Mouse (Mus musculus): ENCODE measurements around the gene Kirrel3. TPM values are rescaled to one million over a fixed set of nuclear protein-coding genes. Genes with fewer than 3 reads are reported as not detected.

Gene Kirrel3
- polyA plus RNA-seq, 1 experiment, result not detected

GRCm38 (mm10) chr9:34771401-34771800 lies 285.7 kb downstream of the Kirrel3 start:
- TF ChIP-seq FLI1 (IDR thresholded peaks at IDR 0.05; ENCODE audit: low read length), result no peak
- no peak for TF ChIP-seq GATA1 (IDR thresholded peaks at IDR 0.05; ENCODE audit: borderline replicate concordance, low read length)
- Histone ChIP-seq H3K36me3 (replicated peaks; ENCODE audit: low read length) (no peaks in the 10 kb centered on the region), H3K4me3 (replicated peaks) (no peak overlapping the region), H3K4me1 (no peaks in the 10 kb centered on the region), H3K9me3 (no peaks in the 10 kb centered on the region), H3K27me3 (replicated peaks) (no peaks in the 10 kb centered on the region)

- no peaks in the 10 kb centered on the region for H3K4me1 ChIP-seq
- no peak for TF ChIP-seq FLI1 (IDR thresholded peaks at IDR 0.05; ENCODE audit: low read length)
- TF ChIP-seq GATA1 (IDR thresholded peaks at IDR 0.05; ENCODE audit: borderline replicate concordance, low read length), result no peak
These were observed 286.3 kb downstream of the Kirrel3 start for GRCm38 (mm10) chr9:34772022-34772437.

GRCm38 (mm10) chr9:34781356-34781755 lies 295.7 kb downstream of the Kirrel3 start:
- no peaks in the 10 kb centered on the region for H3K27me3 ChIP-seq (replicated peaks)
- no peaks in the 10 kb centered on the region for H3K4me1 ChIP-seq
- H3K9me3 ChIP-seq, result no peaks in the 10 kb centered on the region
- no peak overlapping the region for H3K4me3 ChIP-seq (replicated peaks)
- no peak for TF ChIP-seq FLI1 (IDR thresholded peaks at IDR 0.05; ENCODE audit: low read length)
- TF ChIP-seq GATA1 (IDR thresholded peaks at IDR 0.05; ENCODE audit: borderline replicate concordance, low read length), result no peak
- H3K36me3 ChIP-seq (replicated peaks; ENCODE audit: low read length), result no peaks in the 10 kb centered on the region

More at GRCm38 (mm10) chr9:34772022-34772437, 286.3 kb downstream of the Kirrel3 start:
- no peaks in the 10 kb centered on the region for H3K36me3 ChIP-seq (replicated peaks; ENCODE audit: low read length)
- no peaks in the 10 kb centered on the region for H3K9me3 ChIP-seq
- no peaks in the 10 kb centered on the region for H3K27me3 ChIP-seq (replicated peaks)
- H3K4me3 ChIP-seq (replicated peaks), result no peak overlapping the region

GRCm38 (mm10) chr9:34787915-34788314 lies 302.2 kb downstream of the Kirrel3 start:
- Histone ChIP-seq H3K4me3 (replicated peaks) (no peak overlapping the region), H3K9me3 (no peaks in the 10 kb centered on the region), H3K36me3 (replicated peaks; ENCODE audit: low read length) (no peaks in the 10 kb centered on the region), H3K4me1 (no peaks in the 10 kb centered on the region), H3K27me3 (replicated peaks) (no peaks in the 10 kb centered on the region)
- TF ChIP-seq GATA1 (IDR thresholded peaks at IDR 0.05; ENCODE audit: borderline replicate concordance, low read length) (no peak), FLI1 (IDR thresholded peaks at IDR 0.05; ENCODE audit: low read length) (no peak)

- no peak for TF ChIP-seq FLI1 (IDR thresholded peaks at IDR 0.05; ENCODE audit: low read length)
- Histone ChIP-seq H3K27me3 (replicated peaks) (no peaks in the 10 kb centered on the region), H3K4me3 (replicated peaks) (no peak overlapping the region), H3K36me3 (replicated peaks; ENCODE audit: low read length) (no peaks in the 10 kb centered on the region), H3K9me3 (no peaks in the 10 kb centered on the region), H3K4me1 (no peaks in the 10 kb centered on the region)
These were observed 309.5 kb downstream of the Kirrel3 start for GRCm38 (mm10) chr9:34795226-34795625.

GRCm38 (mm10) chr9:34797688-34798339 lies 312.1 kb downstream of the Kirrel3 start:
- H3K9me3 ChIP-seq, result no peaks in the 10 kb centered on the region
- TF ChIP-seq GATA1 (IDR thresholded peaks at IDR 0.05; ENCODE audit: borderline replicate concordance, low read length) (no peak), FLI1 (IDR thresholded peaks at IDR 0.05; ENCODE audit: low read length) (no peak)
- H3K36me3 ChIP-seq (replicated peaks; ENCODE audit: low read length), result no peaks in the 10 kb centered on the region
- no peak overlapping the region for H3K4me3 ChIP-seq (replicated peaks)
- H3K27me3 ChIP-seq (replicated peaks), result no peaks in the 10 kb centered on the region
- no peaks in the 10 kb centered on the region for H3K4me1 ChIP-seq

- no peaks in the 10 kb centered on the region for H3K27me3 ChIP-seq (replicated peaks)
- no peak overlapping the region for H3K4me3 ChIP-seq (replicated peaks)
- TF ChIP-seq GATA1 (IDR thresholded peaks at IDR 0.05; ENCODE audit: borderline replicate concordance, low read length) (no peak), FLI1 (IDR thresholded peaks at IDR 0.05; ENCODE audit: low read length) (no peak)
- no peaks in the 10 kb centered on the region for H3K4me1 ChIP-seq
- no peaks in the 10 kb centered on the region for H3K36me3 ChIP-seq (replicated peaks; ENCODE audit: low read length)
- no peaks in the 10 kb centered on the region for H3K9me3 ChIP-seq
These were observed 316.0 kb downstream of the Kirrel3 start for GRCm38 (mm10) chr9:34801662-34802061.

- no peaks in the 10 kb centered on the region for H3K4me1 ChIP-seq
- H3K9me3 ChIP-seq, result no peaks in the 10 kb centered on the region
- TF ChIP-seq GATA1 (IDR thresholded peaks at IDR 0.05; ENCODE audit: borderline replicate concordance, low read length) (no peak), FLI1 (IDR thresholded peaks at IDR 0.05; ENCODE audit: low read length) (no peak)
- H3K4me3 ChIP-seq (replicated peaks), result no peak overlapping the region
- no peaks in the 10 kb centered on the region for H3K27me3 ChIP-seq (replicated peaks)
- no peaks in the 10 kb centered on the region for H3K36me3 ChIP-seq (replicated peaks; ENCODE audit: low read length)
These were observed 321.2 kb downstream of the Kirrel3 start for GRCm38 (mm10) chr9:34806854-34807253.

- H3K9me3 ChIP-seq, result no peaks in the 10 kb centered on the region
- TF ChIP-seq GATA1 (IDR thresholded peaks at IDR 0.05; ENCODE audit: borderline replicate concordance, low read length) (no peak), FLI1 (IDR thresholded peaks at IDR 0.05; ENCODE audit: low read length) (no peak)
- no peak overlapping the region for H3K4me3 ChIP-seq (replicated peaks)
- no peaks in the 10 kb centered on the region for H3K36me3 ChIP-seq (replicated peaks; ENCODE audit: low read length)
- H3K27me3 ChIP-seq (replicated peaks), result no peaks in the 10 kb centered on the region
- H3K4me1 ChIP-seq, result no peaks in the 10 kb centered on the region
These were observed 324.4 kb downstream of the Kirrel3 start for GRCm38 (mm10) chr9:34809993-34810513.

GRCm38 (mm10) chr9:34818325-34818976 lies 332.8 kb downstream of the Kirrel3 start:
- Histone ChIP-seq H3K27me3 (replicated peaks) (peaks cover 2% of the 10 kb centered on the region), H3K4me3 (replicated peaks) (no peak overlapping the region), H3K9me3 (no peaks in the 10 kb centered on the region), H3K4me1 (no peaks in the 10 kb centered on the region), H3K36me3 (replicated peaks; ENCODE audit: low read length) (no peaks in the 10 kb centered on the region)
- no peak for TF ChIP-seq GATA1 (IDR thresholded peaks at IDR 0.05; ENCODE audit: borderline replicate concordance, low read length)
- no peak for TF ChIP-seq FLI1 (IDR thresholded peaks at IDR 0.05; ENCODE audit: low read length)

Data from megakaryocyte, embryonic 14.5 days (primary cell).